Mouse (Mus musculus): Measurements from ENCODE around the gene Tnfrsf9.
"Not testable (repeated sequence)": the region's sequence is repeated elsewhere in the genome, so short reads cannot be mapped to it uniquely, and the experiment has no call there.

Tnfrsf9 gene

DNA sequence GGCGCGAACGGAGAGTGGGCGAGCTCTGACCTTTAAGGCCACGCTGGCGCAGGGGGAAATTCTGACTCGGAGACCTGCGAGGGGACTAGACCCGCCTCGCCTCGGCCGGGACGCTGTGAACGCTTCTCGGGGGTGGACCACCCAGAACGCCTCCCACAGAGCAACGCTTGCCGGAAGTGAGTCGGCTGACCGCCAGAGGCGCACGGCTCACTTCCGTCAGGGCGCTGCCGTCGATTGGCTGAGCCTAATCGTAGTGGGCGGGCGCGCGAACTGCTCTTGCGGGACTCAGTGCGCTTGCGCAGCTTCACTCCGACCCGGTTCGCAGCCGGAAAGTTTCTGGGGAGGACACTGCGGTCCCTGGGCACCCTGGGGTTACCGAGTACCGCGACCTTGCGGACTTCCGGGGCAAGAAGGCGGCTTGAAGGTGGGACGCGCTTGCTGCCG, at the start of gene Tnfrsf9, which contains the start of gene Park7:
Tnfrsf9 (plus strand) TSS at position 273 of the 444 bp plus-strand sequence.
Park7 (minus strand) TSS at position 148 of the 444 bp plus-strand sequence.
- peak; percentile 91 for DNase-seq (ENCODE audit: low read depth, low spot score)

DNA sequence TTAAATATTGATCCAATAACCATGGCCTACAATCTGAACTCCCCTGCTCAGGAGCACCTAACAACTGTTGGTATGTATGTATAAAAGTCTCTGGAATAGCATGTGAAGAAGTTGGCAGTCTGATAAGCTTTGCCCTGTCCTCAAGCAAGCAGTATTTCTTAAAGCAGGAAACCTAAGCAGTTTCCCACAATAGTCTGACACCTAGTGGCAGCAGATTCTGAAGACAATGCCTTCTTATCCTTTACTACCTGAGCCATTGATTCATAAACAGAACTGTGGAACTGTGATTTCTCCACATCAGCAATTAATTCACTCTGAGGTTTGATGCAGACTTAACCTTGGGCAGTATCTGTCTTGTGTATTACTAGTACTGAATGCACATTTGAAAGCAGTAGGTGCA, 49.0 kb upstream of the Tnfrsf9 start:
- DNase-seq (ENCODE audit: low read depth, low spot score) = no peak

- no peak for DNase-seq (ENCODE audit: low read depth, low spot score)
These were observed 48.3 kb upstream of the Tnfrsf9 start for GRCm38 (mm10) chr4:150866069-150866468.

DNA sequence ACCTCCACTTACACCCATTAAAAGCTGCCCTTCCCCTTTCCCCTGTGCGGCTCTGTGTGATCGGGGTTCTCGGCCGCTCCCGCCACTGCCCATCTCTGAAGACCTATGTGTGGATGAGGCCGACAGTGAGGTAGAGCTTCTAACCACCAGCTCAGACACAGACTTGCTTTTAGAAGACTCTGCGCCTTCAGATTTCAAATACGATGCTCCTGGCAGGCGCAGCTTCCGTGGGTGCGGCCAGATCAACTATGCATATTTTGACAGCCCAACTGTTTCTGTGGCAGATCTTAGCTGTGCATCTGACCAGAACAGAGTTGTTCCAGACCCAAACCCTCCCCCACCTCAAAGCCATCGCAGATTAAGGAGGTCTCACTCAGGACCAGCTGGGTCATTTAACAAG, 47.9 kb upstream of the Tnfrsf9 start:
- DNase-seq (ENCODE audit: low read depth, low spot score) = no peak

GRCm38 (mm10) chr4:150868161-150868560, 46.2 kb upstream of the Tnfrsf9 start:
- DNase-seq (ENCODE audit: low read depth, low spot score) = no peak

DNA sequence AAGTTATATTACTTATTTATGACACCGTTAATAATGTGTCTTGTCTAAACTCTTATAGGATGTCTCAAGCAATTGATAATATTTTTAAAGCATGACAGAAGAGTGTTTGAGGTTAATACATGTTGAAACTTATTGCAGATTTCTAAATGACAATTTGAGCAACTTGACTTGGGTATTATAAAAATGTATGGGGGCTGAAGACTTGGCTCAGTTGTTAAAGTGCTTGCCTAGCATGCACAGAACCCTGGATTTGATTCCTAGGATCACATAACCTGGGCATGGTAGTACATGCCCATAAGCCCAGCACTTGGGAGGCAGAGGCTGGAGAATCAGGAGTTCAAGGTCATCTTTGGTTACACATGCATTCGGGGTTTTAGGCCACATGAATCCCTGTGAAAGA, 45.5 kb upstream of the Tnfrsf9 start:
- no peak for DNase-seq (ENCODE audit: low read depth, low spot score)

DNA sequence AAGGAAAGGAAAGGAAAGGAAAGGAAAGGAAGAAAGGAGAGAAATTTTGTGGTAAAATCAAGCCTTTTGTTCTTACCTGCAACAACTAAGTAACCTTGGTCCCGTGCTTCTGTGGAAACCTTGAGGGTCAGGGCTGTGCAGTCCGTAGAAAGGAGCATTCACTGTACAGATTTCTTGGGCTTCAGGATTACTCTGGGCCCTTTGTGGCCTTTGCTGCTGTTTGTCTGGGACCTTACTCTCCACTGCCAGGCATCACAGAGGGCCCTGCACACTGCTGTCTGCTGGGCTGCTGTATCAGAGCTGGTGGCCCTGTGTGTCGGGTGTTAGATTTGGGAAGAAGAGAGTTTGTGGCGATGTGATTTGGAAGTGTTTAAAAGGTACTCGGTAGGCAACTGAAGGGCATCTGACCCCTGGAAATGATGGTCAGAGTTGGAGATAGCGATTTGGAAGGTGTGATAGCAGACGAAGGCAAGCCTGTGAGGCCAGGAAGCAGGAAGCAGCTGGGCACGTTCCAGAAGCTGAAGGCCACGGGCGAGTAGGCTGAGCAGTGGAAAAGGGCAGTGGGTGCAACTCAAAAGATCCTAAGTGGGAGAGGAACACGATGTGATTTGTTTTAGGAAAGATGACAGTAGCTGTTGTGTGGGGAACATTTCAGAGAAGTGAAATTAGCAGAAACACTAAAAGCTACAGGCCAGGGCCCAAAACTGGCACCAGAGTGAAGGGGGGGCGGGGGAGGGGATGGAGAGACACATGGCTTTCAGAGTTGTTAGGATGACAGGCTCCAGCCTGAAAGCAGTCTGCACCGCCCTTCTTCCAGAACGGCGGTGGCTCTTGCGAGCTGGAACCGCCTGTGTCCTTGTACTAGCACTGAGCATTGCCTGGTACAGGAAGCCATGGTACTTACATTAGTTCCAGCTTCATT, 44.8 kb upstream of the Tnfrsf9 start:
- no peak for DNase-seq (ENCODE audit: low read depth, low spot score)

DNA sequence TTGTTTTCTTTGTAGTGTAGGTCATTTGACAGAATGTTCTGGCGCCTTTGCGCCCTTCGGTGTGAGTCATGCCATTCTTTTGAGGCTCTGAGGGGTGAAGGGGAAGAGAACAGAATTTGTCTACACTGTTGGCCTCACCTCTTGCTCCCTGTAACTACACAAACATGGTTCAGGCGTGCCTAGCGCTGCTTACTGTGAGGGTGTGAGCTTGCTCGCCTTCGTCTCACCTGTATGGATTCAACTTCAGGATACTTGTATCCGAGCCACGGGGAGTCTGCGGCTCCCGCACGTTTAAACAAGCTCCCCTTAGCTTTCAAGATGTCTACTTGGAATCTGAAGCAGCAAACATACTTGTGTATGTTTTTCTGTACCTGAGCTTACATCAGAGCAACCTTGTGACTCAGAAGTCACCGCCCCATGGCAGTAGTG, 43.4 kb upstream of the Tnfrsf9 start:
- no peak for DNase-seq (ENCODE audit: low read depth, low spot score)

- DNase-seq (ENCODE audit: low read depth, low spot score) = no peak
These were observed 42.8 kb upstream of the Tnfrsf9 start for GRCm38 (mm10) chr4:150871392-150872138.

GRCm38 (mm10) chr4:150872139-150872651, 42.2 kb upstream of the Tnfrsf9 start:
- no peak for DNase-seq (ENCODE audit: low read depth, low spot score)

DNA sequence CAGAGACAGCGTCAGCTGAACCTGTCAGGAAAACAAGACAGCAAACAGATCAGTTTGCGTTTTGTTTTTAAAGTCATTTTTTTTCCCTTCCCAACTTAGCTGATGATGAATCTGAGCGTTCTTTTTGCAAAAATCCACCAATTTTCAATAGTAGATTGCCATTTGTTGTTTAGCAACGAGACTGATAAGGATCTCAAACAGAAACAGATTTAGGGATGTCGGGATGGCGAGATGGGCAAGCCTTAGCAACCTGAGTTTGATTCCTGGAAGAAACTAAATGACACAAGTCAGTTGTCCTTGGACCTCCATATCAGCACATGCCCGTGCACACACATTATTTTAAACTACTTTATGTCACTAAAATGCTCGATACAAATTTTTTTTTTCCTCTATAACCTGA, 41.7 kb upstream of the Tnfrsf9 start:
- no peak for DNase-seq (ENCODE audit: low read depth, low spot score)

GRCm38 (mm10) chr4:150874416-150874815, 39.9 kb upstream of the Tnfrsf9 start:
- not testable (repeated sequence) for DNase-seq (ENCODE audit: low read depth, low spot score)

DNA sequence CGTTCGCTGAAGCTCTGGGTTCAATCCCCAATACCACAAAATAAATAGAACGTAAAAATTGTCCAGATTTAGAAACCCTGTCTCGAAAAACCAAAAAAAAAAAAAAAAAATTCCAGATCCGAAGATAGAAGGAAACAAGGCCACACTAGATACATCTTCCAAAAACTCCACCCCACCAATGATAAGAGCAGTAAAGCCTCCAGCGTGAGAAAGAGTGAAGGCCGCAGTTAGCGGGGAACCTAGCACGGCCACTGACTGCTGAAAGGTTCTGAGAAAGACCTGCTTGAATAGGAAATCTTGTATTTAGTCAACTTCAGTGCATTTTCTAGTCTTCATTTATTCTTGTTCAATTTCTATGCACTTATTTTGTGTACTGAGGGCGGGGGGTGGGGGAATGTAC, 39.0 kb upstream of the Tnfrsf9 start:
- DNase-seq (ENCODE audit: low read depth, low spot score) = no peak

GRCm38 (mm10) chr4:150879631-150880030, 34.7 kb upstream of the Tnfrsf9 start:
- DNase-seq (ENCODE audit: low read depth, low spot score) = no peak

DNA sequence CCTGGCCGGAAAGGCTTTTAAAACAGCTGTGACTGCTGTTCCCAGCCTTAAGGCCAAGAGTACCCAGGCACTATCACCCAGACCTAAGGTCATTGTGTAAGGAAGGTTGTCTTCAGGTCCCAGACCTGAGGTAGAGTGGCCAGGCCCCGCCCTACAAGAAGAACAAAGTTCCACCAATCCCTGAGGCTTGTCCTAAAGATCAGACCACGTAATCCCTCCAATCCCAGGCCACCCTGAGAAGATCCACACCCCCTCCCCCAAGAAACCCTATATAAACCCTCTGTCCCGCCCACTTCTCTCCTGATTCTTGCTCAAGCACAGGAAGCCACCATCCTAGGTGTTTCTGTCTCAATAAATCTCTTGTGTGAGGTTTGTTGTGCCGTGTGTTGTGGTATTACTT, 34.0 kb upstream of the Tnfrsf9 start:
- DNase-seq (ENCODE audit: low read depth, low spot score) = no peak

GRCm38 (mm10) chr4:150882632-150883031, 31.7 kb upstream of the Tnfrsf9 start:
- DNase-seq (ENCODE audit: low read depth, low spot score) = no peak

- no peak for DNase-seq (ENCODE audit: low read depth, low spot score)
These were observed 26.5 kb upstream of the Tnfrsf9 start for GRCm38 (mm10) chr4:150887903-150888302.

GRCm38 (mm10) chr4:150888492-150888891, 25.9 kb upstream of the Tnfrsf9 start:
- no peak for DNase-seq (ENCODE audit: low read depth, low spot score)

- DNase-seq (ENCODE audit: low read depth, low spot score) = no peak
These were observed 24.9 kb upstream of the Tnfrsf9 start for GRCm38 (mm10) chr4:150889273-150889954.

- no peak for DNase-seq (ENCODE audit: low read depth, low spot score)
These were observed 24.4 kb upstream of the Tnfrsf9 start for GRCm38 (mm10) chr4:150889955-150890315.

DNA sequence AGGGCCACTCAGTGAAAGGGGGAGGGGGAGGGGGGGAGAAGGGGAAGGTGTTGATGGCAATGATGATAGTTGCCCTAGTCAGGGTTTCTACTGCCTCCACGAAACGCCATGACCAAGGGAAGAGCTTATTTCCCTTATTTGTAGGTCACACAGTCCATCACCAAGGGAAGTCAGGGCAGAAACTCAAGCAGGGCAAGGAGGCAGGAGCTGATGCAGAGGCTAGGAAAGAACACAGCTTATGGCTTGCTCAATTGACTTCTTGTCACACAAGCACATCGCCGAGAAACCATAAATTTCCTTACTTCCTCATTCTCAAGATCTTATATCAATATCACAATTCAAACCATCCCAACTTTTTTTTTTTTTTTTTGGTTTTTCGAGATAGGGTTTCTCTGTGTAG, 23.1 kb upstream of the Tnfrsf9 start:
- DNase-seq (ENCODE audit: low read depth, low spot score) = no peak

Data from retina, adult 2 months (tissue).